Mouse (Mus musculus) midbrain, embryonic 15.5 days (tissue): ENCODE results near the gene Ceacam16. TPM values are rescaled to one million over a fixed set of nuclear protein-coding genes. Genes with fewer than 3 reads are reported as not detected.

Experiments used
- ATAC-seq: fragments of 200-750 bp; cut with Nextera tagmentation; replicated peaks from 2 replicates; pipeline ENCODE4 v1.8.0; 2017; ENCODE audit warnings: moderate TSS enrichment
- H3K27ac ChIP-seq: fragments of 300-500 bp; sonication (generic); 2 replicates; pipeline ENCODE4 v1.5.1; 2015; ENCODE audit warnings: mild to moderate bottlenecking, inconsistent platforms
- H3K27me3 ChIP-seq: fragments of 300-500 bp; sonication (generic); replicated peaks from 2 replicates; pipeline ENCODE4 v1.6.1; 2015; ENCODE audit warnings: inconsistent platforms
- H3K36me3 ChIP-seq: fragments of 300-500 bp; sonication (generic); replicated peaks from 2 replicates; pipeline ENCODE4 v1.6.1; 2015; ENCODE audit warnings: inconsistent platforms
- H3K4me1 ChIP-seq: fragments of 300-500 bp; sonication (generic); 2 replicates; pipeline ENCODE4 v1.6.1; 2015; ENCODE audit warnings: inconsistent platforms
- H3K4me2 ChIP-seq: fragments of 300-500 bp; sonication (generic); 2 replicates; pipeline ENCODE4 v1.6.1; 2015; ENCODE audit warnings: inconsistent platforms, mild to moderate bottlenecking, moderate library complexity
- H3K4me3 ChIP-seq: fragments of 300-500 bp; sonication (generic); 2 replicates; pipeline ENCODE4 v1.5.1; 2015; ENCODE audit warnings: mild to moderate bottlenecking, inconsistent platforms
- H3K9ac ChIP-seq: fragments of 300-500 bp; sonication (generic); 2 replicates; pipeline ENCODE4 v1.6.1; 2015; ENCODE audit warnings: mild to moderate bottlenecking, inconsistent platforms
- H3K9me3 ChIP-seq: fragments of 300-500 bp; sonication (generic); 2 replicates; pipeline ENCODE4 v1.6.1; 2016; ENCODE audit warnings: inconsistent platforms
- WGBS: fragments of 180-500 bp; shearing (Covaris S2); methylation state at CpG from one replicate; pipeline ENCODE4 v1.1.7; 2015; ENCODE audit warnings: mixed read lengths; 5-methylcytosine and 5-hydroxymethylcytosine counted together
- polyA plus RNA-seq: library from polyadenylated mRNA; unstranded; fragments of >200 nt; fragmentation: Nextera tagmentation; extraction: Ambion mirVana; gene quantifications from 2 replicates; pipeline ENCODE4 v1.2.1, GENCODE M21; 2015

Ceacam16 gene
- polyA plus RNA-seq, 1 experiment from 2014 or later, result 1.2 TPM

GRCm38 (mm10) chr7:19820347-19821048 is 40.6 kb downstream of the Ceacam16 start:
- Histone ChIP-seq H3K27ac (no peak overlapping the region), H3K9ac (no peak overlapping the region), H3K4me2 (no peak overlapping the region), H3K36me3 (no peaks in the 10 kb centered on the region), H3K4me3 (no peak overlapping the region), H3K27me3 (peaks cover 39% of the 10 kb centered on the region), H3K4me1 (peaks cover 27% of the 10 kb centered on the region), H3K9me3 (no peaks in the 10 kb centered on the region)
- ATAC-seq, result no peak
- WGBS, result 77% methylated on average over 3 of the region's 3 CpGs

DNA sequence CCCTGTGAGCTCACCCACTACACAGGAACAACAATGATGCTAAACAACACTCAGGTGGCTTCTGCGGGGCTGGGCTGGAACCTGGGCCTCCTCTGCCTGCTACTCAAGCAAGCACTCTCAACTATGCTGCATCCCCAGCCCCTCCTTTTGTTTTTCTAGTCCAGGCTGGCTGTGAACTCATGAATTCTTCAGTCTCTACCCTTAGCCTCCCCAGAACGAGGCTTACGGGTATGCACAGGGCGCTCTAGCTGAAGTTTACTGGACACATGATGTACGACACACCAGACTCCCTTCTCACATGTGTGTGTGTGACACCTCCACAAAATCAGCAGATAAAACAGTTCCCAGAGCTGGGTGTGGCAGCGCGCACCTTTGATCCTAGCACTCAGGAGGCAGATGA is 42.2 kb downstream of the Ceacam16 start:
- Histone ChIP-seq H3K36me3 (no peaks in the 10 kb centered on the region), H3K4me2 (no peak overlapping the region), H3K27ac (no peak overlapping the region), H3K9me3 (no peaks in the 10 kb centered on the region), H3K27me3 (peaks cover 30% of the 10 kb centered on the region), H3K4me3 (no peak overlapping the region), H3K4me1 (peaks cover 28% of the 10 kb centered on the region), H3K9ac (no peak overlapping the region)
- WGBS, result 83% methylated on average over 7 of the region's 7 CpGs
- no peak for ATAC-seq

GRCm38 (mm10) chr7:19818440-19818839 is 42.7 kb downstream of the Ceacam16 start:
- no peaks in the 10 kb centered on the region for H3K36me3 ChIP-seq
- peaks cover 26% of the 10 kb centered on the region for H3K27me3 ChIP-seq
- no peak overlapping the region for H3K27ac ChIP-seq
- H3K4me3 ChIP-seq, result no peak overlapping the region
- H3K9me3 ChIP-seq, result no peaks in the 10 kb centered on the region
- 80% methylated on average over 5 of the region's 5 CpGs for WGBS
- H3K4me1 ChIP-seq, result peaks cover 28% of the 10 kb centered on the region
- no peak for ATAC-seq
- no peak overlapping the region for H3K9ac ChIP-seq
- no peak overlapping the region for H3K4me2 ChIP-seq

GRCm38 (mm10) chr7:19817382-19818105 is 43.6 kb downstream of the Ceacam16 start:
- Histone ChIP-seq H3K27ac (no peak overlapping the region), H3K36me3 (no peaks in the 10 kb centered on the region), H3K9ac (no peak overlapping the region), H3K4me2 (peak overlapping the region; percentile 76; the same call in 1 of the 2 replicates), H3K4me3 (no peak overlapping the region), H3K4me1 (peaks cover 26% of the 10 kb centered on the region), H3K9me3 (no peaks in the 10 kb centered on the region), H3K27me3 (peaks cover 25% of the 10 kb centered on the region)
- WGBS, result 6% methylated on average over 15 of the region's 15 CpGs
- peak; percentile 43 for ATAC-seq

DNA sequence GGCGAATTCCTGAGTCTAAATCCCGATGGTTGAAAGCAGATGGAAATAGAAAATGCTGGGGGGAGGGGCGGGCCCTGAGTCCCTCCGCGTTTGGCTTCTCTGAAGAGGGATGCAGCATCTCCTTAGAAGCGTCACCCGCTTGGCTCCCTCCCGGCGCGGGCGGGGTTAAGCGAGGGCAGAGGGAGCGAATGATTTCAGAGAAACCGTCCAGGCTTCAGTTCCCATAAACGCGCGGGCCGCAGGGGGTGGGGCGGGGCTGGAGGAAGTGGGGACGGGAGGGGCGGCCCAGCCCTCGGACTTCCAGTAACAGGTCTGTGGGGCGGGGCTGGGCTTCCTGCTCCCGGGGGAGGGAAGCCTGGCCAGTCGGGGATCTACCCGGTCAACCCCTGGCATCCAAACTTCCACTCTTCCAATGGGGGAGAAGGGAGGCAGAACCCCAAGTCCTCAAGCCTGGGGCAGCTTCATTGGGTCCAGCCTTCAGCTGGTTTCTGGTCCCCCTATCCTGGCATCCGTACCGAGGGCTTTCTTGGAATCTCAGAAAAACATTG is 44.8 kb downstream of the Ceacam16 start:
- WGBS, result under 1% methylated on average over 27 of the region's 28 CpGs
- no peaks in the 10 kb centered on the region for H3K9me3 ChIP-seq
- H3K4me2 ChIP-seq, result peak overlapping the region; percentile 76
- peaks cover 24% of the 10 kb centered on the region for H3K4me1 ChIP-seq
- peak; percentile 43 for ATAC-seq
- H3K27ac ChIP-seq, result 0 out of 2 replicates have a peak overlapping the region, but pooled peaks have one; percentile 40
- H3K9ac ChIP-seq, result peak overlapping the region; percentile 42
- H3K27me3 ChIP-seq, result peaks cover 22% of the 10 kb centered on the region
- H3K4me3 ChIP-seq, result peak overlapping the region; percentile 43
- no peaks in the 10 kb centered on the region for H3K36me3 ChIP-seq

DNA sequence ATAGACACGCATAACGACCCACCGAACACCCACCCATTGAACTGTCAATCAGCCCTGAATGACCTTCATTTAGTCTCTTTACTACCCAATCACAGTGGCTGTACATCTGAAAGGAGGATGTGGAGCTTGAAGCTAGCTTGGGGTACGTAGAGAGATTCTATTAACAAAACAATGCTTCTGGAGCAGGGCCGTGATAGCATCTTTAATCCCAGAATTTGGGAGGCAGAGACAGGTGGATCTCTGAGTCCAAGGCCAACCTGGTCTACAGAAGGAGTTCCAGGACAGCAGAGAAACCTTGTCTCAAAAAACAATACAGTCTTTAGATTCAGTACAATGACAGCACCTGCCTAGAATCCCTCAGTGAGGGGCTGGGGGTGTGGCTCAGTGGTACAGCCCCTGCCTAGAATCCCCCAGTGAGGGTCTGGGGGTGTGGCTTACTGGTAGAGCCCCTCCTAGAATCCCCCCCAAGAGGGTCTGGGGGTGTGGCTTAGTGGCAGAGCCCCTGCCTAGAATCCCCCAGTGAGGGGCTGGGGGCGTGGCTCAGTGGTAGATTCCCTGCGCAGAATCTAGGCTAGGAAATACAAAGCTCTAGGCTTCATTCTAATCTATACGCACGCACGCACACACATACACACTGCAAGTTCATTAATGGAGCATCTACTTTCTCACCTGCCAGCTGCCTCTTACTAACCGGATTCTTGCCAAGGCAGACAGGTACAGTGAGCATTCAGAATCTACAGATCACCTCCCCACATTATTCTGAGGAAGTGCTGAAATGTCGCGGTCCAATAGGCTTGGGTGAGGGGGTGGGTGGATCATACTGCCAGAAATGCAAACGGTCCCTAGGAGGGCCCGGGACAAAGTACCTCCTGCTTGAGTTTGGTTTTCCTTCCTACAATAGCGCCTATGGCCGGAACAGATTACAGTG is 45.5 kb downstream of the Ceacam16 start:
- peak overlapping the region; percentile 42 for H3K9ac ChIP-seq
- H3K27ac ChIP-seq, result 0 out of 2 replicates have a peak overlapping the region, but pooled peaks have one; percentile 40
- 23% methylated on average over 17 of the region's 17 CpGs for WGBS
- no peaks in the 10 kb centered on the region for H3K9me3 ChIP-seq
- peak; percentile 55 for ATAC-seq
- no peaks in the 10 kb centered on the region for H3K36me3 ChIP-seq
- peak overlapping the region; percentile 43 for H3K4me3 ChIP-seq
- peak overlapping the region; percentile 76 for H3K4me2 ChIP-seq
- H3K4me1 ChIP-seq, result peaks cover 31% of the 10 kb centered on the region
- H3K27me3 ChIP-seq, result peaks cover 28% of the 10 kb centered on the region

GRCm38 (mm10) chr7:19813579-19814122 is 47.4 kb downstream of the Ceacam16 start:
- ATAC-seq, result no peak
- H3K9me3 ChIP-seq, result no peaks in the 10 kb centered on the region
- H3K36me3 ChIP-seq, result no peaks in the 10 kb centered on the region
- peaks cover 36% of the 10 kb centered on the region for H3K4me1 ChIP-seq
- H3K4me3 ChIP-seq, result no peak overlapping the region
- 81% methylated on average over 6 of the region's 6 CpGs for WGBS
- no peak overlapping the region for H3K4me2 ChIP-seq
- H3K27me3 ChIP-seq, result peaks cover 45% of the 10 kb centered on the region
- H3K9ac ChIP-seq, result no peak overlapping the region
- H3K27ac ChIP-seq, result no peak overlapping the region

- Histone ChIP-seq H3K36me3 (no peaks in the 10 kb centered on the region), H3K9me3 (no peaks in the 10 kb centered on the region), H3K27ac (no peak overlapping the region), H3K4me3 (no peak overlapping the region), H3K4me1 (peaks cover 36% of the 10 kb centered on the region), H3K27me3 (peaks cover 50% of the 10 kb centered on the region), H3K9ac (no peak overlapping the region), H3K4me2 (no peak overlapping the region)
- ATAC-seq, result no peak
- WGBS, result 88% methylated on average over 4 of the region's 4 CpGs
Measured at GRCm38 (mm10) chr7:19813161-19813560, 47.9 kb downstream of the Ceacam16 start.

DNA sequence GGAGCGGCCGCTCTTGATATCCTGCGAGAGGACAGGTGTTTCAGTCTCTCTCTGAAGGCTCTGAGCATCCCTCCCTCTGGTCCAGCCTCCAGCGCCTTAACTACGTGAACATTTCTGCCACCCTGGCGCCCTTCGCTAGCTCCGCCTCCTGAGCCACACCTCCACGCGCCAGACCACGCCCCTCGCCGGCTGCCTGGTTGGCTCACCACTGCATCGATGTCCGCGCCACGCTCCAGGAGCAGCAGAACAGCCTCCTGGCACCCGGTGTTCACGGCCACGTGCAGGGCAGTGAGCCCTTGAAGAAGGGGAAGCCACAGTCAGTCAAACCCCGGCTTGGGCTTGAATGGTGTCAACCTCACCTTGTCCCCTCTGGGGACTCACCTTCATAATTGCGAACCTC is 50.0 kb downstream of the Ceacam16 start:
- Histone ChIP-seq H3K4me2 (peak overlapping the region; percentile 53), H3K27ac (no peak overlapping the region), H3K27me3 (peaks cover 48% of the 10 kb centered on the region), H3K9me3 (no peaks in the 10 kb centered on the region), H3K4me1 (peaks cover 20% of the 10 kb centered on the region), H3K9ac (peak overlapping the region; percentile 12; the same call in 1 of the 2 replicates), H3K4me3 (peak overlapping the region; percentile 29), H3K36me3 (no peaks in the 10 kb centered on the region)
- WGBS, result 5% methylated on average over 22 of the region's 22 CpGs
- ATAC-seq, result peak; percentile 27; the same call in 1 of the 2 replicates

DNA sequence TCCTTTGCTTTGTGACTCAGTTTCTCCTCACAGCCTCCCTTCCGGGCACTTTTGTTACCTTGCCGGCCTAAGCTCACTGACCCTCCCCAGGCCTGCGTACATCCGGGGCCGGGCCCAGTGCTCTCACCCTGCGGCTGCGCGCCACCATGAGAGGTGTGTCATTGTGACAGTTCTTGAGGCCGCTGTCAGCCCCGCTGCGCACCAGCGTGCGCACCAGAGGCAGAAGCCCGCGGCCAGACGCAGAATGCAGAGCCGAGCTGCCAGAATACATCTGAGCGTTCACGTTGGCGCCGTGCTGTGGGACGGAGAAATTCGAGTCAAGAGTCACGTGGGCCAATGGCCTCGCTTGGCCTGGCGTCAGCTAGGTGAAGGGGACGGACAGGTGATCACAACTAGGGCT is 51.7 kb downstream of the Ceacam16 start:
- Histone ChIP-seq H3K36me3 (no peaks in the 10 kb centered on the region), H3K9me3 (no peaks in the 10 kb centered on the region), H3K27me3 (peaks cover 48% of the 10 kb centered on the region), H3K4me3 (peak overlapping the region; percentile 34), H3K4me2 (peak overlapping the region; percentile 58), H3K27ac (no peak overlapping the region), H3K9ac (peak overlapping the region; percentile 40; the same call in 1 of the 2 replicates), H3K4me1 (peaks cover 14% of the 10 kb centered on the region)
- WGBS, result 5% methylated on average over 27 of the region's 27 CpGs
- ATAC-seq, result peak; percentile 81

DNA sequence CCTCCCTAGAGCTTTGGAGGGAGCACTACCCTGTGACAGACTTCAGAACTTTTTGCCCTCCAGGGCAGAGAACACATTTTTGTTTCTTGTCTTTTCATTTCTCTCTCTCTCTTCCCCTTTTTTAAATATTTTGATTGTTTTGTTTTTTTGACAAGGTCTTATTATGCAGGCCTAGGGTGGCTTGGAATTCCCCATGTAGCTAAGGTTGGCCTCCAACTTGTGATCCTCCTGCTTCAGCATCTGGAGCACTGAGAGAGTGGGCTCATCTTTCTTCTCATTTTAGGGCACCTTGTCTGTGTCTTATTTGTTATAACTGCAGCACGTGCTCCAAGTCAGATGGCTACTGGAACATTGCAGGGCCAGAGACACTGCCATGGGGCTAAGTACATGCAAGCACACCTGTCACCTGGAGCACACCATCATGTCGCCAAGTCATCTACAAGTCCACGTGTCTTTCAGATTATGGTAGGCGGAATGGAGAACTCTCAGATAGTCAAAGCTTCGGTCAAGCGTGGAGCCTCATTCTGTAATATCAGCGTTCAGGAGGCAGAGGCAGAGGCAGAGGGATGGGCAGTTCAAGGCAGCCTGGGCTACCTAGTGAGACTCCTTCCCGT is 54.6 kb downstream of the Ceacam16 start:
- Histone ChIP-seq H3K27me3 (peaks cover 32% of the 10 kb centered on the region), H3K36me3 (no peaks in the 10 kb centered on the region), H3K27ac (no peak overlapping the region), H3K4me1 (peaks cover 14% of the 10 kb centered on the region), H3K4me3 (no peak overlapping the region), H3K9me3 (no peaks in the 10 kb centered on the region), H3K4me2 (no peak overlapping the region), H3K9ac (no peak overlapping the region)
- WGBS, result 85% methylated on average over 8 of the region's 8 CpGs
- no peak for ATAC-seq
